Mouse (Mus musculus): ENCODE results near the gene Slc30a5.
"Not testable (repeated sequence)": the region's sequence is repeated elsewhere in the genome, so short reads cannot be mapped to it uniquely, and the experiment has no call there.

The Slc30a5 gene

DNA sequence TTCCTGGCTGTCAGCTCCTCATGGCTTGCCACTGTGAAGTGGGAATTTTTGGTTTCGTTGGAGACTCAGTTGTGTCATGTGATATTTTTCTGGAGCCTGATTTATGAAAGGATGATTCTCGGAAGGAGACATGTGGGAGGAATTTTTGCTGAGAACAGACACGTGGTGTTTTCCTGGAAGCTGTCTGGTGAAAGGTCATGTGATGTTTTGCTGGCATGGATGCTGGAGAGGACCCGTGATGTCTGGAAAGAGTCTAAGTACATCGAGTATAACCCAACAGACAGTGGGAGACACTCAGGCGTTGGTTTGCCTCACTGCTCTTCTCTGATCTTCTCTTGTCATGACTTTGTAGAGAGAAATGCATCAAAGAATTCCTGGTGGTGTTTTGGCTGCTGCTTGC is 8.5 kb upstream of the Slc30a5 start:
- DNase-seq (ENCODE audit: inconsistent ontology term), result no peak

DNA sequence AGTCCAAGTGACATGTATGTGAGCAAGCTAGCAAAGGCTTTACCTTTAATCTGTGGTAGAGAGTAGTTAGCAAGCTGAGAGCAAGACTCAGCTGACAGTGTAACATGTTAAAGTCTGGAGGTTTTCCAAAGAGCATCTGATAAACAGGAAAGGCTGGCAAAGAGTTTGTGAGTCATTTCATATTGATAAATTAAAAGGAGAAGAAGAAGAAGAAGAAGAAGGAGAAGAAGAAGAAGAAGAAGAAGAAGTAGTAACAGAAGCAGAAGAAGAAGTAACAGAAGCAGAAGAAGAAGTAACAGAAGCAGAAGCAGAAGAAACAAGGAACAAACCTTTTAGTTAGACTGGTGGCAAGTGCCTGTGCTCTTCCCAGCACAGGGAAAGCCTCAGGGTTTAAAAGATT is 1.6 kb upstream of the Slc30a5 start:
- DNase-seq (ENCODE audit: inconsistent ontology term), result no peak

DNA sequence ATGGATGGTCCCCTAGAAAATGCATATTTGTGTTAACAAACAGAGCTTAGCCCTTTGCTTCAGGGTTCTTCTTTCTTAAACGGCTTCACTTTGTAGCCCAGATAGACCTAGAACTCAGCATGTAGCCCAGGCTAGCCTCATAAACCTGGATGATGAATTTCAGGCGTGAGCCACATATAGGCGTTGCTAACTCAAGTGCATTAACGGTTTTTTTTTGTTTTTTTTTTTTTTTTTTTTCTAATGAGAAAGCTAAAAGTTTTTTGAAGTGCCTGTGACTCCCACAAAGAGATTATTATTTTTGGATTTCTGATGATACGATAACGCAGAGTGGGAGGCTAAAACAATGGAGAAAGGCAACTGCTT is 394 bp upstream of the Slc30a5 start:
- no peak for DNase-seq (ENCODE audit: inconsistent ontology term)

DNA sequence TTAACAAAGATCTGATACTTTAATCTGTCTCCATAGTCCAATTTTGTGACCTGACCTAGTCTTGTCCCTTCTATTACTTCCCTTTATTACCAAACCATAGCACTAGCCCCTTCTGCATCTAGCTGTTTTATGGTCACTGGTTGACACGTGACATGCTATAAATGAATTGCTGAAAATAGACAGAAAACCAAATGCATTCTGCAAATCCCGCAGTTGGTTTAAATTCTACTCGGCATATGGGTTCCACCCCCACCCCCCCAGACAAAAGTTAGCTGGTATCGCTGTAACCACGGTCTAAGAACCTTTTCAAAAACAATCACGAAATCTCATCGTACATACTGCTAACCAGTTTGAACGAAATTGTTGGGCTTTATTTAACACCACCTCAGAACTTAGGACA is 1.0 kb downstream of the Slc30a5 start:
- peak; percentile 11 for DNase-seq (ENCODE audit: inconsistent ontology term)

DNA sequence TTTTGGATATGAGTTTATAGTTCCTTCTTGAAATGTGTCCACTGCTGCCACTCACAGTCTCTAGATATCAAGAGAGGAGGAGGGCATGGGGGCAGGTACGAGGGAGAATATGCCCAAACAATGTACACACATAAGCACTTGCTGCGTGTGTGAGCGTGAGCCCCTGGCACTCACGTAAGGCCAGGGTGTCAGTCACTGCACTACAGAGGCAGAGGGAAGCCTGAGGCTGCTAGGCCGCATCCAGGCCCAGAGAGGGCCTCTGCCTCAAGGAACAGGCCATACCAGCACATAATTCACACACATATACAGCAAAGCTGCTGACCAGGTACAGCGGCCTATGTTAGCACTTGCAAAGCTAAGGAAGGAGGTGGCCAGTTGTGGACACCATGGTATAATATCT is 2.1 kb downstream of the Slc30a5 start:
- DNase-seq (ENCODE audit: inconsistent ontology term), result no peak

DNA sequence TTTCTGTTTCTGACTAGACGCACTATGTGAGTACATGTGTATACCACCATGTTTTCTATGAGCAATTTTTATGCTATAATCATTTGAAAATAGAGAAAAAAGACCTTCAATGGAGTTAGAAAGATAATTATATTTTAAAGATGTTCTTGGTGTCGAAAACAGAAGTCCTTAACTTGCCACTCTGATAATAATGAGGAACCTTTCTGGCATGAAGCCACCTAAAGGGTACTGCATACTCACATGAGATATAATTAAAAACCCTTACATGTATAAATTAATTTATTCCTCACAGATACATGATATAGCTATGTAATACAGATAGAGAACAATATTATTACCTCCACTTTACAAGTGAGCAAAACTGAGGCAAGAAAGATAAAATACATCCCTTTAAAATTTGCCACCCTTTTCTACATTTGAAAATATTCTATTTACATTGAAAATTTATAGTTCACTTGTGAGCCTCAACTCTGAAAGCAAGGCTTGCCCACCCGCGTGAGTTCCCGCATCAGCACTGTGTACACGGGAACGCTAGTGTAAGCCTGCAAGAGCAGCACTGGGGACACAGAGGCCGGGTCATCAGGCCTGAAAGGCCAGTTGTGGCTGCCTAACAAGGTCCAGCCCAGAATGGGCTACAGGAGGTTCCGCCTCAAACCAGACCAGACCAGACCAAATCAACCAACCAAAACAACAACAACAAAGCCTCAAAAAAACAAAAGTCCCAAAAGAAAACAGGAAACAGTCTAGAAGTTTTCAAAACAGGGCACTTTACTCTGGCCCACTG is 7.4 kb downstream of the Slc30a5 start:
- no peak for DNase-seq (ENCODE audit: inconsistent ontology term)

DNA sequence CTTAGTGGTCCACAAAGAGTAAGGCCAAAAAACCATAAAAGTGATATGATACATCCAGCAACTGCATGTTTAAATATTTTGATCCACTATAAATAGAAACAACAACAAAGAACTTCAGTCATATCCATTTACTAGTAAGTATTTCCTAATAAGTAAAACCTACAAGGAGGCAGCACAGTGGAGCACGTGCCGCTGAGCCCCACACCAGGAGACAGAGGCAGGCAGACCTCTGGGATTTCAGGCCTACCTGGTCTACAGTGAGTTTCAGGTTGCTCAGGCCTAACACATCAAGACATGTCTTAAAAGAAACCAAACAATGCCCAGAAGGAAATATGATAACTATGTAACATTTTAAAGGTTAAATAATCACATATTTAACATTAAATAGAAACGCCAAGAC is 8.3 kb downstream of the Slc30a5 start:
- DNase-seq (ENCODE audit: inconsistent ontology term), result no peak

DNA sequence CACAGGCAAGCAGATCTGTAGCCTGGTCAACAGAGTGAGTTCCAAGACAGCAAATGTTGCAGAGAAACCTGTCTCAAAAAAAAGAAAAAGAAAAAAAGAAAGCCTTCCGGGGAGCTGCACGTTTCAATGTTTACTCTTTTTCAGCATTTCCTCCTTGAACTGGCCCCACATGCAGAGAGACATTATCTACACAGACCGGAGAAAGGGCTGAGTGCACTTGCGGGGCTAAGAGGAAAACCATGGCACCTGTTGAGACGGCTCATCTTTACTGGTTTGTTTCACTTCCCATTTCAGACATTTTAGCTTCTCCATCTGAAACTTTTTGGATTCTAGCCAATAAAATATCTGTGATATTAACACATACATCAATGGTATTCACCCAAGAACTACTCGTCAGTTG is 8.9 kb downstream of the Slc30a5 start:
- DNase-seq (ENCODE audit: inconsistent ontology term), result no peak

DNA sequence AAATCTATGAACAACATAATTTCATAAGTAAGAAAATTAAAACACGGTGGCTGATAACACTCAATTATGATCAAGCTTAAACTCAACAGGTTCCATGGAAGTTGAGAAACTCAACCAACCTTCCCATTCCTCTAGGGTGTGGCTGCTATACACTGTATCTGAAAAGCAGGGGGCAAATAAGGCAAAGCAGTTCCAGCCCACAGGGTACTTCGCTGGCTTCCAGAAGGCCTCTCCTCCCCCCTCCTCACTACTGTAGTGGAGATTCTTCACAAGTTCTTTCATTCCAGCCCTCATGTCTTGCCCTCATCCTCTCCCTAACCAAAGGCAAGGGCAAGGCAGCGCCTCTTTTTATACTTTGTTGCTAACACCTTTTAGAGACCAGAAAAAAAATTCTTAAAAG is 9.4 kb downstream of the Slc30a5 start:
- DNase-seq (ENCODE audit: inconsistent ontology term), result no peak

DNA sequence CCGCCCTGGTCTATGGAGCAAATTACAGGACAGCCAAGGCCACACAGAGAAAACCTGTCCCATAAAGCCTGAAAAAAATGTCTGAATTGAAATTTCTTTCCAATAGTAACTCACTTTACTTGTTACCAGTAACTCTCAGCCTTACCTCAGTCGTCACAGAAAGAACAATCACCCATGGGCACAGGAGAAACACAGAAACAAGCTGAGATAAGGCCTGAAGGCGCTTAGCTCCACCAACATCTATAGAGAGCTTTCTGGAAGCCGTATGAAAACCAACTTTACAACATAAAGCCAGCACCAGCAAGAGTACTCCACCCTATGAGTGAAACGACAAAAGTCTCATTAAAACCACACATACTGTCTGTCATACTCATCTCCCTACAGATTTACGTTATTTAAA is 18.8 kb downstream of the Slc30a5 start:
- DNase-seq (ENCODE audit: inconsistent ontology term), result no peak

DNA sequence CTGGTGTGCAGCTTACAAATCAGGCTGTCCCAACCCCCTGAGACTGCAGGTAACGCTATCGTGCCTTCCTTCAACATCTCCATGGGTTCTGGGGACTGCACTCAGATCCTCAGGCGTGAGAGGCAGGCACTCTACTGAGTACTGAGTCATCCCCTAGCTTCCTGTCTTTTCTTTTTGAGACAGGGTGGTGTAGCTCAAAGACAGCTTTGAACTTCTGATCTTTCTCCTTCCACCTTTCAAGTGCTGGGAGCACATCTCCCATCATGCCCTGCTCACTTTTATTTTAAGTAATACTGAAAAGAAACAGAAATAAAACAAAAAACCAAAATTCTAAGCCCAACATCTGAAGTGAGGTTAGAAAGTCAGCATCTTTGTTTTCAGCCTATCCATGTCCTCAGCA is 27.5 kb downstream of the Slc30a5 start:
- no peak for DNase-seq (ENCODE audit: inconsistent ontology term)

DNA sequence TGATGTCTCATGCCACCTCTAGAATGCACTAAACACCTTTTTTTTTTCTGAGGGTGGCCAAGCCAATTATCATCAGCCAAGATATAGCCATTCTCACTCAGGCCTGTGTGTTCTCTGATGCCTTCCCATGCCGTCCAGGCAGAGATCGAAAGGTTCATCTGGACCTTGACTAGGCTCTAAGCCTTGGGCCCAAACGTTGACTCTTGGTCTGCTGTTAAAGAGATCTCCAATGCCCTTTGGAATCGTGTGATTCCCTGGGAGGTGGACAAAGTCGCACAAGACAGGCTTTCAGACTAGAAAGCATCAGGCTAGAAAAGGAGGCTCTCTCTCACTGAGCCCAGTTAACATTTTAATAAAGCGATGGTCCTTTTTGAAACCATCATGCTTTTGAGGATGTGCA is 36.1 kb downstream of the Slc30a5 start:
- no peak for DNase-seq (ENCODE audit: inconsistent ontology term)

DNA sequence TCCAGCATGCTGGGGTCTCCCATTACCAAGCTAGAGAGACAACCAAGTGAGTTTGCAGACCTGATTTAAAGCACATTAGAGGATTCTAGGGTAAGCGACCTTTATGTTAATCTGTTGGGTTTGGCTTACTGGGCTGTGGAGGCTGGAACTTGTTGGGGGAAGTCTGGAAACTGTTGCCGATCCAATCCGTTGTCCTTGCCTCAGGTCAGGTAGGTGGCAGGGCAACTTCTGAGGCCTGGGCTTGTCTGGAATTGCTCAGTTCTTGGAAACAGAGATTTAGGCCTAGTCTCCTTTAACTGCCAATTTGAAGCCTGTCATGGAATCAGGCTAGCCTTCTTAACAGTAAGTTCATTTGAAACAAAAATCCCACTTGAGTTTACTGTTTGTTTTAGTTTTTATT is 44.1 kb downstream of the Slc30a5 start:
- DNase-seq (ENCODE audit: inconsistent ontology term), result no peak

DNA sequence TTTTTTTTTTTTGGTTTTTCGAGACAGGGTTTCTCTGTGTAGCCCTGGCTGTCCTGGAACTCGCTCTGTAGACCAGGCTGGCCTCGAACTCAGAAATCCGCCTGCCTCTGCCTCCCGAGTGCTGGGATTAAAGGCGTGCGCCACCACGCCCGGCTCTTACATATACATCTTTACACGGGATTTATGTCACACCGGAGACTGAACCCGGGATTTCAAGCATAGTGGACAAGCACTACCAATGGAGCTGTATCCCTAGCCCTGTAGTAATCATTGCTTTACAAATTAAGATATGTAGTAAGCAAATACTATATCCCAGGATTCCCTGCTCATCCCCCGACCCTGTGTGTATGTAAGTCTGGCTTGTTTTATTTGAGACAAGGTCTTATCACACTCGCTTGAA is 45.2 kb downstream of the Slc30a5 start:
- DNase-seq (ENCODE audit: inconsistent ontology term), result not testable (repeated sequence)

DNA sequence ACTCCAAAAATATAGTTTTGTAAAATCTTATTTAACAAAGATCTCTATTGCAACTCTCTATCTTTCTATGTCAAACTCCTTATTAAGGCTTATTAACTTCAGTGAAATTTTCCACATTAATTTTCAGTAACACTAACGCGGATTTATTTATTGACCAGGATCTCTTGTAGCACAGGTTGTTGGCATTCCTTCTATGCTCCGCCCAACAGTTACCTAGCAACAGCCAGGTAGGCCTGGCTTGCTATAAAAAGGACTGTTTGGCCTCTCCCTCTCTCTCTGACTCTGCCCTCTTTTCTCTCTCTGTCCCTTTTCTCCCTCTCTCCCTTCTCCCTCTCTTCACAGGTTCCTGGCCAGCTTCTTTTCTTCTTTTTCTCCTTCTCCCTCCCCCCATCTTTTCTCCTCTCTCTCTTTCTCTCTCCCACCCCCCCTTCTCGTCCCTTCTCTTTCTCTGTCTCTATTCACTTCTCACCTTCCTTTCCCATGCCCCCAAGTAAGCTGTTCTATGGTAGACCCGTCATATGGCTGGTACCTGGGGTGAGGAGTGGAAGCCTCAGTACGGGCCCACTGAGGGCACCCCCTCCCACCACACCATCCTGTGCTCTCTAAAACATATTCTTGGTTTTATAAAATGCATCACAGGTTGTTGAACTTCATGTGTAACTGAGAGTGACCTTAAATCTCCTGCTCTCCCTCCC is 45.8 kb downstream of the Slc30a5 start:
- DNase-seq (ENCODE audit: inconsistent ontology term), result no peak

DNA sequence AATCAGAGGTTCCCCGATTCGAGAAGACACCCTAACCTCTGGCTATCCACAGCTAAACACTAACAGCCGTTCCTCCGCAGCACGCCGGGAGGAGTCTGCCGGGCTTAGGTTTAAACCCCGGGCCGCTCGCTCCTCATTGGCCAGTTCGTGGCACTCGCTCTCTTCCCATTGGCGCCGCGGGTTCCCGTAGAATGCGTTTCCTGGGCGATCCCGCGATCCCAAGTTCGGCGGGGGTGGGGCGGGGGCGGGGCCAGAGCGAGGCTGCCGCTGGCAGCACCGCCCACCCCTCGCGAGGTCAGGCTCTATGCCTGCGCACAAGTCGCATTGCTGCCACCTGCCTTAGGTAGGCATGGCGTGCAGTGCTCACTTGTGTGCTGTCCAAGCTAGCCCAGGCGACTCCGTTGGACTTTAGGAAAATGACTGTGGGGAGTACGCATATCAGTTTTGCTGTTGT is 46.8 kb downstream of the Slc30a5 start, which contains the start of gene Ccnb1:
Ccnb1 (minus strand) TSS at position 157 of the 454 bp plus-strand sequence.
- DNase-seq (ENCODE audit: inconsistent ontology term), result peak; percentile 96

DNA sequence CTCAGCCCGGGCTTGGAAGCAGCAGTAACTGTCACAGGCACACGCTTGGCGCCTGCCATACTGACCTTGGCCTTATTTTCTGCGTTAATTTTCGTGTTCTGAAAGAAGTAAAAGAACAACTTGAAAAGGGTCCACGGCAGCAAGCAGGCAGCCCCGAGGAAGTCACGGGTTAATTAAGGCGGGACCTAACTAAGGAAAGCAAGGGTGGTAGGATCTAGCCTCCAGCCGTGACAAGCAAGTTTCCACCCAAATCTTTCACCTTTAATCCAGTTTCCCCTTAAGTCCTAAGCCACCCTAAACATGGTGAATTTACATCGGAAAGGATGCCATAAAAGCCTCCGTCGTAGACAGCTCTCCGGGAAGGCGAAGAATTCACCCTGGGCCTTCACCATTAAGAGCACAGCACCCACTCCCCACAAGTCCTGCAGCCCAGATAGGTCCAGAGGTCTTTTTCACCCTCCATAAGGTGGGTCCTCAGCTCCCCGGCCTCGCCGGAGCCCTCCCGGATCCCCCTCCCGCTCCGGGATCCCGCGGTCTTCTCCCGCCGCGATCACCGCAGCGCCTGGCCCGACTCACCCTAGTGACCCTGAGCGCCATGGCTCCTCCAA is 47.3 kb downstream of the Slc30a5 start:
- peak; percentile 24 for DNase-seq (ENCODE audit: inconsistent ontology term)

DNA sequence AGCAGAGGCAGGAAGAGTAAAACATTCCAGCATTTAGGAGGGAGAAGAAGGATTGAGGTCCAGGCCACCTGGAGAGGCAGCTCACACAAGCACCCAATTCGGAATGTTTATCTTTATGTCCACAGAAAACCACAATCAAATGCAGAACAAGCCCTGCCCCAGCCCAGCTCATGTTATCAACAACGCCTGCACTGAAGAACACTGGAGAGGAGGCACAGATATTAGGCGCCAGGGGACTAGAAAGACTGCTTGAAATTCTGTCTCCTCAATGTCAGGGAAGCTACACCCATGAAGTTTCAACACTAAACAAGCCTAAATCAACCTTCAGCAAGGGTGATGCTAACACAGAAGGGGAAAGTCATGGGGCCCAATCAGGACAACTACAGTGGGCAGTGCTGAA is 55.7 kb downstream of the Slc30a5 start:
- no peak for DNase-seq (ENCODE audit: inconsistent ontology term)

DNA sequence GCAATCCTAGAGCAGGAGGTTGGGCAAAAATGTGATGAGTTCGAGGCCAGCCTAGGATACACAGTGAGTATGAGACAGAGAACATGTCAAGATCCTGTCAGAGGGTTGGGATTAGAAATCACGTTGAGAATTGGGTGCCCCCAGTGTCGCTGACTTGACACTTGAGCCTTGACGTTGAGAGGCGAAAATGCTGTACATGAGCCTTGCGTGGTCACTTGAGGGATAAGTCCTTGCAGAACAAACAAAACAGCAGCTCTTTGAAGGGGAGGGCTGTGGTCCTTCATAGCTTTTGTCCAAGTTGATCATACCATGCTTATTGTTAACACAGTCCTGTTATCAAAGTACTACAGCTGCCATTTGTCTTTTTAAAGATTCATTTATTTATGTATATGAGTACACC is 56.5 kb downstream of the Slc30a5 start:
- no peak for DNase-seq (ENCODE audit: inconsistent ontology term)

DNA sequence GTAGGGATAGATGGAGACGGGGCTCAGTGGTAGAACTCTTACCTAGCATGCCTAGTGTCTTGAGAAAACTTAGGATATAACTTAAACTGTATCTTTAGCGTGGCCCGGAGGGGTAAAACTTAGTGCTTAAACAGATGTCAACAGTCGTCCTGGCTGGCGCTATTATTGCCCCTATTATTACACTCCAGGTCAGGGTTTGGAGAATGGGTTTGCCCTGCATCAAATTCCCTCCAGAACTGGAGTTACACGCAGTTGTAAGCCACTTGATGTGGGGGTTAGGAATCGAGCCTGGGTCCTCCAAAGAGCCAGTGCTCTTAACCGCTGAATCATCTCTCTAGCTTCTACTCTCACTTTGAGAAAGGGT is 57.2 kb downstream of the Slc30a5 start:
- DNase-seq (ENCODE audit: inconsistent ontology term), result no peak

DNA sequence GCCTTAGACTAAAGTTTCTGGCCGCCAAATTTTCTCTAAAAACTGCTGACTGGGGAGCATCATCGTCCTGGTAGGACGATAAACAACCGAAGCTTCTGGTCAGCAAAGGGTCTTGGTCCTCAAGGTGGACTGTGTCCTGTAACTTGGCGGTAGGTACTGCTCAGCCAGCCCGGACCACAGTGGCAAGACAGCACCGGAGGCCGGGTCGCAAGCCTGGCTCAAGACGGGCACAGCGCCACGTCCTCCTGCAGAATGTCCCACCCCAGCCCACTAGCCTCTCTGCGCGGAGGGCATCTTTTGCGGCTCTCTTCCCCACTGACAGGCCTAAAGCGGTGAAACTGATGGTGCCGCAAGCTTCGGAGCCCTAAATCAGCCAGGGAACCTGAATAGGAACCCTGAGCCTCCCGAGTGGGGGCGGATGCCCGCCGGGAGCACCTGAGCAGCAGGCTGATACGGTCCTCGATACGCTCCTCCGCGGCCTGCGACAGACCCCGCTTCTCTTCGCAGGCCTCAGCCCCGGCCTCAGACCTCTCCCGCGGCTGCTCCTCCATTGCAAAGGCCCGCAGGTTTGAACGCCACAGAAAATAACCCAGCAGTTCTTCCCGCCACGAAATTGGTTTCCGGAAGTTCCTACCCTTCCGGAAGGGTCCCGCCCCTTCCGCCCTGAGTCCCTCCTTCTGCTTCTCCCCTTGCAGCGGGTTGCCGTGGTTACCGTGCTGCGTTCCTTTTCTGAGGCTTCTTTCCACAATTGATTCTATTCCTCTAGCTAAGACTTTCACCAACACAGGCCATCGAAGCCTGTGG is 57.8 kb downstream of the Slc30a5 start, which contains the start of gene Cenph:
Cenph (minus strand) TSS at position 648 of the 804 bp plus-strand sequence.
- DNase-seq (ENCODE audit: inconsistent ontology term), result peak; percentile 91

DNA sequence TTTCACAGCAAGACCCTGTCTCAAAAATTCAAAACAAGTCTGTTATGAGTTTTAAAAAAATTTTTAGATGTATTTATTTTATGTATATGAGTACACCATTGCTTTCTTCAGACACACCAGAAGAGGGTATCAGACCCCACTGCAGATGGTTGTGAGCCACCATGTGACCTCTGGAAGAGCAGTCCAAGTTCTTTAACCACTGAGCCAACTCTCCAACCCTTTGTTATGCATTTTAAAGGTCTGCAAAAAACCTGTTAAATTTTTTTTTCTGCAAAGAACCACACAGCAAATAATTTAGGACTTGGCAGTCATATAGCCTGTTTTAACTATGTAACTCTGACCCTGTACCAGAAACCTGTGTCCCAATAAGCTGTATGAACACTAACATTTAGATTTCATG is 58.5 kb downstream of the Slc30a5 start:
- no peak for DNase-seq (ENCODE audit: inconsistent ontology term)

Measured in Muller cell, postnatal 12 days (primary cell).